Mouse (Mus musculus) brain, embryonic 14.5 days (tissue): ENCODE measurements around the gene Parva.

Experiments
- CTCF ChIP-seq: fragments of 200-500 bp; IDR thresholded peaks from 2 replicates; pipeline ENCODE4 v1.5.1; 2012; ENCODE audit warnings: inconsistent platforms, mild to moderate bottlenecking, moderate library complexity, borderline replicate concordance; ENCODE audit not compliant: insufficient read depth, insufficient read length; ENCODE audit errors: extremely low read depth
- POLR2A ChIP-seq: fragments of 200-500 bp; IDR thresholded peaks from 2 replicates; pipeline ENCODE4 v1.6.1; 2012; ENCODE audit warnings: mild to moderate bottlenecking, inconsistent platforms, borderline replicate concordance; ENCODE audit not compliant: poor library complexity, insufficient read depth, insufficient read length, severe bottlenecking; ENCODE audit errors: extremely low read depth

GRCm38 (mm10) chr7:112409991-112410390 lies 17.3 kb upstream of the Parva start:
- TF ChIP-seq POLR2A (no peak), CTCF (no peak)
